Mouse (Mus musculus): Measurements from ENCODE around the gene B4galnt4.
A peak's percentile ranks its signal among the peaks of the same experiment; 100 is the strongest.
"Not testable (repeated sequence)": the region's sequence is repeated elsewhere in the genome, so short reads cannot be mapped to it uniquely, and the experiment has no call there.

B4galnt4 gene

GRCm38 (mm10) chr7:141060426-141061242 is at the start of gene B4galnt4:
Gene B4galnt4, plus strand, starts transcription at chr7:141061104.
- peak; percentile 89 for DNase-seq (ENCODE audit: extremely low spot score, low spot score)

GRCm38 (mm10) chr7:141011238-141011770 is 49.6 kb upstream of the B4galnt4 start:
- no peak for DNase-seq (ENCODE audit: extremely low spot score, low spot score)

DNA sequence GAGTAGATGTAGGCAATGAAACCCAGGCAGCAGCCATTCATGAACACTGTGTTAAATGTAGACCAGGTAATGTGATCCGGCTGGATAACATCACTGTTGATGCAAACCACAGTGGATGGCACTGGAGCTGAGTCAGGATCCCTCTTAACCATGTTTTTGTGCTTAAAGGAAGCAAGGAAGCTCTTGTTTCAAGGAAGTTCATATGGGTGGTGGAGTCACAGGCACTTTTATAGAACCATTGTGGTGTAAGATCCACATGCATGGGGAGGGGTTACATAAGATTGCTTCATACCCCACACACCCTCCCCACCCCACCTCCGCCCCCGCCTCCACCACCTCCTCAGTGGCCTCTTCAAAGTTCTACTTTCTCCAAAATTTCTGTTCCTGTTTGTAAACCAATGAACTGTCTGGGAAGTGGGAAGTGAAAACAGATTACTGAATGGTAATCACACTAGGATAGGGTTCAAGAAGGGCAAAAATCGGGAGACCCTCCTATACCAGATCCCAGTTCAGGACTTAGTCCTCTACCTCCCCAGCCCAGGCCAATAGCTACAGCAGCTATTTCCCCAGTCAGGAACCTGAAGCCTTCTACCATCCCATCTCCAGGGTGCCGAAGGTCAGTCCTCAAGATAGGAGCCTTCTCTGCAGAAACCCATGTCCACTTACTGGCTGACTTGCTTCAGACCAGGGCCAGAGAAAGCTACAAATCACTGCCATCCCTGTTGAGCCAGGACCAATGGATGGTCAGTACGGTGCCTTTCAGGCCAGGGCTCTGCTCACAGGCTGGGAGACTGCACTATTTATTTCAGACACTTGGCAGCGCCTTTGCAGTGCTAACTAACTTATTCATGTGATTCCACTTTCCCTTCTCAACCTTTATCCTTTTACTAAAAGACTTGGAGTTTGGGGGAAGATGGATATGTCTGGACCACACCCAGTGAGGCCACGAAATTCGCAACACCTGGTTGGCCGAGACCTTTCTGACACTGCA is 43.9 kb upstream of the B4galnt4 start:
- no peak for DNase-seq (ENCODE audit: extremely low spot score, low spot score)

DNA sequence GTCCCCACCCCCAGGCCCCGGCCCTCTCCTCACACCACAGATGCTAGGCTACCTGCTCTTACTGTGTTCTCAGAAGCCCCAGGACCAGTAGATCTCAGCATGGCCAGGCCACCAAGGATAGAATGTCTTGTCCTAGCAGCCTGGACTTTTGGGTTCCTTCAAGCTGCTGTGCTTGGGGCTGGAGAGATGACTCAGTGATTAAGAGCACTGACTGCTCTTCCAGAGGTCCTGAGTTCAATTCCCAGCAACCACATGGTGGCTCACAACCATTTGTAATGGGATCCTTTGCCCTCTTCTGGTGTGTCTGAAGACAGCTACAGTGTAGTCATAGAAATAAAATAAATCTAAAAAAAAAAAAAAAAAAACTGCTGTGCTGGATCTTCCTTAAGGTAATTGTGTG is 43.1 kb upstream of the B4galnt4 start, which contains the start of gene Ifitm6:
Ifitm6 (minus strand) TSS at position 101 of the 400 bp plus-strand sequence.
- DNase-seq (ENCODE audit: extremely low spot score, low spot score): not testable (repeated sequence)

DNA sequence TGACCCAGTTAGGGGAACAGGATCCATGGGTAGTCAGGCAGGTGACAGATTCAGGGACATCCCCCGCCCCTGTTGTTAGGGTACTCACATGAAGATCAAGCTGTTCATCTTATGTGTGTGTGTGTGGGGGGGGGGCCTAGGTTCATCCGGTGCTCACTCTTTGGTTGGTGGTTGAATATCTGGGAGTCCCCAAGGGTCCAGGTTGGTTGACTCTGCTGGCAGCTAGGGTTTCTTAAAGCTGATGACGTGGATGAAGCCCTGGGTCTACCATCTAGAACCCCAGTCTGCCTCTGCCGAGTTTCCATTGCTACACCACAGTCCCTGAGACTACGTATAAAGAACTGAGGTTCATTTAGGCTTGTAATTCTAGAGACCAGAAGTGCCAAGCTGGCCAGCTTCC is 41.9 kb upstream of the B4galnt4 start:
- no peak for DNase-seq (ENCODE audit: extremely low spot score, low spot score)

- no peak for DNase-seq (ENCODE audit: extremely low spot score, low spot score)
Measured at GRCm38 (mm10) chr7:141021489-141022449, 39.1 kb upstream of the B4galnt4 start.

GRCm38 (mm10) chr7:141024865-141025838 is 35.8 kb upstream of the B4galnt4 start:
- DNase-seq (ENCODE audit: extremely low spot score, low spot score): peak; percentile 44

- no peak for DNase-seq (ENCODE audit: extremely low spot score, low spot score)
Measured at GRCm38 (mm10) chr7:141026097-141026739, 34.7 kb upstream of the B4galnt4 start.

- DNase-seq (ENCODE audit: extremely low spot score, low spot score): no peak
Measured at GRCm38 (mm10) chr7:141026740-141027098, 34.2 kb upstream of the B4galnt4 start.

DNA sequence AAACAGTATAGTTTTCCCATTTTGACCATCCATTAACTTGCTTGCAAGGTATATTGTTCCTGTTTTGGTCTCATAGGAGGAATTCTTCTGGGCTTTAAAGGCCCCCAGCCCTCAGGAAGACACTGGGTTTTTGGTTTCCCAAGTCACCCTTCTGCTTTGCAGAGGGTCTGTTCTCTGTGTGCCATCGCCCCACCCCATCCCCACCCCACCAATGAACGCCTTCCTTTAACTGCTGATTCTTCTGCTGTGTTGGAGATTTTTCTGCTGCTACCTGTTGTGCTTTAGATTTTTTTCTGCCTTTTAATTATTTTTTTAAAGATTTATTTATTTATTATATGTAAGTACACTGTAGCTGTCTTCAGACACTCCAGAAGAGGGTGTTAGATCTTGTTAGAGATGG is 32.1 kb upstream of the B4galnt4 start, which contains the start of gene Gm17387:
Gm17387 (plus strand) TSS at position 301 of the 400 bp plus-strand sequence.
- DNase-seq (ENCODE audit: extremely low spot score, low spot score): no peak

DNA sequence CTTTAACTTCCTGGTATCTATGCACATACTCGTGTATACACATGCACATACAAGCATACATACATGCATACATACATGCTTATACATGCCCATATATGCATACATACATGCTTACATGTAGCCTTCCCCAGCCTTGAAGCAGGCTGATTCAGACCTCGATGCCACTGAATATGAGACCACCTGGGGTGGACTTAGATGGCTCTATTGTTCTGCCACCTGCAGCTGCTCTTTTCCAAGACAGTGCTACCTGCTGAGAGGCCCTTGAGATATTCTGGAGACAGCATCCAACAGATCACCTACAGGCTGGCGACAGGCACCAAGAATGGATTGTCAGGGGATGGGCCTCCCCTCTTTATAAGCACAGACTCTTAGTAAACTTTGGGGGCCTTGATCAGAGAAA is 30.5 kb upstream of the B4galnt4 start:
- no peak for DNase-seq (ENCODE audit: extremely low spot score, low spot score)

- DNase-seq (ENCODE audit: extremely low spot score, low spot score): no peak
Measured at GRCm38 (mm10) chr7:141032458-141033167, 28.3 kb upstream of the B4galnt4 start.

DNA sequence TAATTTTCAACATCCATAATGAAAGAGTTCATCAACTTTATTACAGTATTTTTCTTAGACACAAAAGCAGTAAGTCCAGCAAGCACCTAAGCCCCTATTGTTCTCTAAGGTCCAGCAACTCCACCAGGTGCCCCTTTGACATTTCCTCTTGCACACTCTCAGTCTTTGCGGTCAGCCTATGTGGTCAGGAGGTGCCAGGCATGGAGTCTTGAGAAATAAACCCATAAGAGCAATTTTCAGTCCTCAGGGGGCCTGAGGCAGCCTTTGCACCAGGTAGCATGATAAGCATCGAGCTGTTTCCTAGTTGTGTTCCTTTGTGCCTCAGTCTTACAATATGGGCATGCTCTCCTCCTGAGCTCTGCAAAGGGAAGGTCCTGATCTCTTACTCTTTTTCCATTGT is 24.3 kb upstream of the B4galnt4 start:
- DNase-seq (ENCODE audit: extremely low spot score, low spot score): not testable (repeated sequence)

GRCm38 (mm10) chr7:141038090-141039032 is 22.5 kb upstream of the B4galnt4 start:
- DNase-seq (ENCODE audit: extremely low spot score, low spot score): no peak

- no peak for DNase-seq (ENCODE audit: extremely low spot score, low spot score)
Measured at GRCm38 (mm10) chr7:141039386-141040107, 21.4 kb upstream of the B4galnt4 start.

DNA sequence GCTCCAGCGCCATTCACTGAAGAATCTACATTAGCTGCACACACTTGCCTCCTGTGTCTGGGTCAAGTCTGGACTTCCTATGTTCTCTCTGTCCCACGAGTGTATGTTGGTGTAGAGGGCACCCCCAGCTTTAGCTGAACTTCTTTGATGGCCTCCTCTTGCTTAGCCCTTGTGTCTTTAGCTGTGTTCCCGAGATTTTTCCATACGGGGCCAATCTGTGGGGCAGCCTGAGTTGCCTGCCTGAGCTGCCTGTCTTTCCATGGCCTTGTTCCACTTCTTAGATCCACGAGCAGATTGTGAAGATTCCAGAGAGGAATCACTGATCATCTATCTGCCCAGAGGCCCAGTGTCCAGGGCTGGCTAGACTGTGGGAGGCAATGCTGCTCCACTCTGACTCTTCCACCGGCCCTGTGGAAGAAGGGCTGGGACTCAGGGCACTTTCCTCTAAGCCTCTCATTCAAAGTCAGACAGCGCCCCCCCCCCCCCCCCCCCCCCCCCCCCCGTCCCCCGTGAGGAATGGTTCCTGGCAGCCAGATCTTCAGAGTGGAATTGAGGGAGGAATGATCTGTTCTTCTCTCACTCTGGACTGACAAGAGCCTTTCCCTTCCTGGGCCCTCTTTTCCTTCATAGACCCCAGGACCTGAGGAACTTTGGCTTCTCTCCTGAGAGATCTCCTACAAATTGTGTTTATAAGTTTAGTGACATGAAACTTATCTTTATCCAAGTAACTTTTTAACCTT is 19.9 kb upstream of the B4galnt4 start:
- DNase-seq (ENCODE audit: extremely low spot score, low spot score): peak; percentile 28

Data from neural tube, embryonic 10.5 days (tissue).